Mouse (Mus musculus): ENCODE results near the gene Dlg5. TPM values are rescaled to one million over a fixed set of nuclear protein-coding genes. Genes with fewer than 3 reads are reported as not detected.

Dlg5 gene
- polyA plus RNA-seq, 1 experiment, result not detected

GRCm38 (mm10) chr14:24216678-24217361, 28.9 kb downstream of the Dlg5 start:
- H3K27me3 ChIP-seq (replicated peaks), result peaks cover 50% of the 10 kb centered on the region
- TF ChIP-seq GATA1 (IDR thresholded peaks at IDR 0.05; ENCODE audit: borderline replicate concordance, low read length), result no peak
- no peak for TF ChIP-seq FLI1 (IDR thresholded peaks at IDR 0.05; ENCODE audit: low read length)

DNA sequence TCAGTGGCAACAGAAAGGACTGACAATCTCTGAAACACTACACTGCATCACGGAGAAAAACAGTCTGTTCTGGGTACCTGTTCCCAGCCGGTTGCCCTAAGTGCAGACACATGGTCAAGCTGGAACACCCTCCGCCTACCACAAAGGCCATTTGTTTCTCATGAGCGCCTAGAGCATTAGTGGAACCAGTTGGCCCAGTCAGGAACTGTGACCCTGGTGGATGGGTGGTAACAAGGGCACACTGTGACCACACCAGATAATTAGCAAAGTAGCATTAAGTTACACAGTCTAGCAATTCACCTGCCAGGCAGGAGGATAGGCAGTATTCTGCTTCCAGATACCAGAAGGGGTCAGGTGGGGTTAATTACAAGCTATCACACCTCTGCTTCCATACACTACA, 29.7 kb downstream of the Dlg5 start:
- no peak for TF ChIP-seq GATA1 (IDR thresholded peaks at IDR 0.05; ENCODE audit: borderline replicate concordance, low read length)
- no peak for TF ChIP-seq FLI1 (IDR thresholded peaks at IDR 0.05; ENCODE audit: low read length)
- peaks cover 53% of the 10 kb centered on the region for H3K27me3 ChIP-seq (replicated peaks)
- H3K9me3 ChIP-seq, result no peaks in the 10 kb centered on the region
- no peaks in the 10 kb centered on the region for H3K36me3 ChIP-seq (replicated peaks; ENCODE audit: low read length)
- no peak overlapping the region for H3K4me3 ChIP-seq (replicated peaks)
- no peaks in the 10 kb centered on the region for H3K4me1 ChIP-seq

More at GRCm38 (mm10) chr14:24216678-24217361, 28.9 kb downstream of the Dlg5 start:
- no peaks in the 10 kb centered on the region for H3K4me1 ChIP-seq
- H3K4me3 ChIP-seq (replicated peaks), result no peak overlapping the region
- no peaks in the 10 kb centered on the region for H3K9me3 ChIP-seq
- no peaks in the 10 kb centered on the region for H3K36me3 ChIP-seq (replicated peaks; ENCODE audit: low read length)

- no peaks in the 10 kb centered on the region for H3K36me3 ChIP-seq (replicated peaks; ENCODE audit: low read length)
- H3K9me3 ChIP-seq, result peaks cover 7% of the 10 kb centered on the region; the same call in 1 of the 2 replicates
- no peak for TF ChIP-seq FLI1 (IDR thresholded peaks at IDR 0.05; ENCODE audit: low read length)
- TF ChIP-seq GATA1 (IDR thresholded peaks at IDR 0.05; ENCODE audit: borderline replicate concordance, low read length), result no peak
- H3K27me3 ChIP-seq (replicated peaks), result peaks cover 60% of the 10 kb centered on the region
- H3K4me3 ChIP-seq (replicated peaks), result no peak overlapping the region
- H3K4me1 ChIP-seq, result no peaks in the 10 kb centered on the region
Observed at GRCm38 (mm10) chr14:24214436-24214835, 31.3 kb downstream of the Dlg5 start.

GRCm38 (mm10) chr14:24213336-24213735, 32.4 kb downstream of the Dlg5 start:
- Histone ChIP-seq H3K4me1 (no peaks in the 10 kb centered on the region), H3K36me3 (replicated peaks; ENCODE audit: low read length) (no peaks in the 10 kb centered on the region), H3K27me3 (replicated peaks) (peaks cover 57% of the 10 kb centered on the region), H3K9me3 (peaks cover 7% of the 10 kb centered on the region; the same call in 1 of the 2 replicates), H3K4me3 (replicated peaks) (no peak overlapping the region)
- TF ChIP-seq GATA1 (IDR thresholded peaks at IDR 0.05; ENCODE audit: borderline replicate concordance, low read length) (no peak), FLI1 (IDR thresholded peaks at IDR 0.05; ENCODE audit: low read length) (no peak)

DNA sequence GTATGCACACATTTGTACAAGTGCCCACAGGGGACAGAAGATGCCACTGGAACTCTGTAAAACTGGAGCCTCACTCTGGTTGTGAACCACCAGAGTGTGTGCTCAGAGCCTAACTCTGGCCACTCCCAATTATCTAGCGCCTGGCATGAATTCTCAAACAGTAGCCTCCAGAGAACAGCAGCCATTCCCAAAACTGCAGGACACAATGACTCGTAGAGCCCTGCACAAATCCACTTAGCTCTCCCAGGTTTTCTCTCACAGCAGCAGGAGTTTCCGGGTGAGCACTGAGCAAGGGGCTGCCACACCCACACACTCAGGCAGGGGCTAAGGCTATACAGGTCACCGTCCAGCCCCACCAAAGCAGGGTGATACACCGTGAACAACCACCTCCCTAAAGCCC, 32.9 kb downstream of the Dlg5 start:
- Histone ChIP-seq H3K4me3 (replicated peaks) (no peak overlapping the region), H3K36me3 (replicated peaks; ENCODE audit: low read length) (no peaks in the 10 kb centered on the region), H3K4me1 (no peaks in the 10 kb centered on the region), H3K9me3 (peaks cover 7% of the 10 kb centered on the region; the same call in 1 of the 2 replicates), H3K27me3 (replicated peaks) (peaks cover 59% of the 10 kb centered on the region)
- no peak for TF ChIP-seq FLI1 (IDR thresholded peaks at IDR 0.05; ENCODE audit: low read length)
- no peak for TF ChIP-seq GATA1 (IDR thresholded peaks at IDR 0.05; ENCODE audit: borderline replicate concordance, low read length)

GRCm38 (mm10) chr14:24207360-24207752, 38.4 kb downstream of the Dlg5 start:
- Histone ChIP-seq H3K9me3 (peaks cover 7% of the 10 kb centered on the region; the same call in 1 of the 2 replicates), H3K4me3 (replicated peaks) (no peak overlapping the region), H3K36me3 (replicated peaks; ENCODE audit: low read length) (no peaks in the 10 kb centered on the region), H3K27me3 (replicated peaks) (peaks cover 52% of the 10 kb centered on the region), H3K4me1 (peaks cover under 1% of the 10 kb centered on the region; the same call in 1 of the 2 replicates)
- TF ChIP-seq FLI1 (IDR thresholded peaks at IDR 0.05; ENCODE audit: low read length) (no peak), GATA1 (IDR thresholded peaks at IDR 0.05; ENCODE audit: borderline replicate concordance, low read length) (no peak)

- Histone ChIP-seq H3K4me3 (replicated peaks) (no peak overlapping the region), H3K9me3 (peaks cover 7% of the 10 kb centered on the region; the same call in 1 of the 2 replicates), H3K36me3 (replicated peaks; ENCODE audit: low read length) (no peaks in the 10 kb centered on the region), H3K4me1 (peaks cover 5% of the 10 kb centered on the region), H3K27me3 (replicated peaks) (peaks cover 52% of the 10 kb centered on the region)
- TF ChIP-seq GATA1 (IDR thresholded peaks at IDR 0.05; ENCODE audit: borderline replicate concordance, low read length) (no peak), FLI1 (IDR thresholded peaks at IDR 0.05; ENCODE audit: low read length) (no peak)
Observed at GRCm38 (mm10) chr14:24206736-24207359, 38.9 kb downstream of the Dlg5 start.

- TF ChIP-seq FLI1 (IDR thresholded peaks at IDR 0.05; ENCODE audit: low read length) (no peak), GATA1 (IDR thresholded peaks at IDR 0.05; ENCODE audit: borderline replicate concordance, low read length) (no peak)
- Histone ChIP-seq H3K4me1 (peaks cover 7% of the 10 kb centered on the region), H3K9me3 (peaks cover 7% of the 10 kb centered on the region; the same call in 1 of the 2 replicates), H3K4me3 (replicated peaks) (no peak overlapping the region), H3K27me3 (replicated peaks) (peaks cover 51% of the 10 kb centered on the region), H3K36me3 (replicated peaks; ENCODE audit: low read length) (no peaks in the 10 kb centered on the region)
Observed at GRCm38 (mm10) chr14:24206314-24206713, 39.4 kb downstream of the Dlg5 start.

DNA sequence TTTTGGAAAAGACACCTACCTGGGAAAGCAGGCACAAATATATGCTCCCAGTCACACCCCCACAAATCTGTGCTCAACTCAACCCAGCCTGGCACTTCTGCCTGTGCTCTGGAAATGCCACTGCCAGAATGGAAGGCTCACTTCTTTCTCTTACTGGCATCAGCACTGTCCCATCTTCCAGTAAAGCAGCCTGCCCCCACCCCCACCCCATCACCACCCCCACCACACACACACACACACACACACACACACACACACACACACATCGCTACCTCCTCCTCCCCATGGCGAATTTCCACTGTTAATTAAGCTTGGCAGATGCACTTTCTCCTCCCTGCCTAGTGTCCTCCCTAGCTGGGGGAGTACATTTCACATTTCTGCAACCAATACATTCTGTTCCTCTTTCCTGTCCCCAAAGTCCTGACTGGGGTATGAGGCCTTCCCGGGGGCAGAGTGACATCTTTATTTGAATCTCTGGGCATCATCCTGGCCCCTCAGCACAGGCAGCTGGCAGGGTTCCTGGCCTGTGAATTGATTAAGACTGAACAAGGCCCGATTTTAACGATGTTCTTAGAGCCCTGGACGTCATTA, 40.3 kb downstream of the Dlg5 start:
- Histone ChIP-seq H3K9me3 (peaks cover 7% of the 10 kb centered on the region; the same call in 1 of the 2 replicates), H3K4me1 (peaks cover 7% of the 10 kb centered on the region), H3K27me3 (replicated peaks) (peaks cover 46% of the 10 kb centered on the region), H3K36me3 (replicated peaks; ENCODE audit: low read length) (no peaks in the 10 kb centered on the region), H3K4me3 (replicated peaks) (no peak overlapping the region)
- TF ChIP-seq GATA1 (IDR thresholded peaks at IDR 0.05; ENCODE audit: borderline replicate concordance, low read length), result no peak
- no peak for TF ChIP-seq FLI1 (IDR thresholded peaks at IDR 0.05; ENCODE audit: low read length)

DNA sequence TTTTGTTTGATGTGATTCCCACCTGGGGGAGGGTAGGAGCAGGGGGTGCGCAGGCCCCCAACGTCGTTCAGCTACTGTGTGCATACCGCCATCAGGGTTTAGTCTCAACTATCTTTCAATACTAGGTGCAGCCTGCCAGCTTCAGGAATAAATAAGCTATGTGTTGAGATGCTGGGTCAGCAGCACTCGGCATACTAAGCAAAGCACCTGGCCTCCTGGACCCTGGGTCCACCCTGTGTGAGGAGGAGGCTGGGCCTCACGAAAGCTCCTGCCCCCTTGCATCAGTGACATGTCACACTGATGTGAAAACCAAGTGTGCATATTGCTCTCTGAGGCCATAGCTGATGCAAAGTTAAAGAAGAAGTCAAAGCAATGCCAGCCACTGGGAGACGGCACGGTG, 42.5 kb downstream of the Dlg5 start:
- Histone ChIP-seq H3K4me1 (peaks cover 7% of the 10 kb centered on the region), H3K27me3 (replicated peaks) (peaks cover 42% of the 10 kb centered on the region), H3K4me3 (replicated peaks) (no peak overlapping the region), H3K36me3 (replicated peaks; ENCODE audit: low read length) (no peaks in the 10 kb centered on the region), H3K9me3 (no peaks in the 10 kb centered on the region)
- TF ChIP-seq GATA1 (IDR thresholded peaks at IDR 0.05; ENCODE audit: borderline replicate concordance, low read length), result no peak
- TF ChIP-seq FLI1 (IDR thresholded peaks at IDR 0.05; ENCODE audit: low read length), result no peak
